Mouse (Mus musculus): ENCODE results near the gene Prrx2. TPM values are rescaled to one million over a fixed set of nuclear protein-coding genes. Genes with fewer than 3 reads are reported as not detected.

Gene Prrx2
- polyA plus RNA-seq, 1 experiment from 2014 or later, result 24.4 TPM

- Histone ChIP-seq H3K9ac (ENCODE audit: low read length) (no peak overlapping the region), H3K27ac (ENCODE audit: low read depth, low read length) (no peak overlapping the region), H3K36me3 (ENCODE audit: control insufficient read depth, insufficient read depth, low read length) (no peaks in the 10 kb centered on the region), H3K9me3 (ENCODE audit: control insufficient read depth, low read length) (no peaks in the 10 kb centered on the region), H3K4me2 (no peak overlapping the region), H3K4me1 (ENCODE audit: control insufficient read depth, insufficient read depth, low read length) (no peaks in the 10 kb centered on the region), H3K27me3 (ENCODE audit: control insufficient read depth, insufficient read depth, low read length) (no peaks in the 10 kb centered on the region), H3K4me3 (ENCODE audit: low read depth, low read length) (no peak overlapping the region)
- WGBS, result 11% methylated on average over 3 of the region's 3 CpGs
- DNase-seq (ENCODE audit: low spot score, missing footprints), result peak; percentile 92
- peak; percentile 67; the same call in 1 of the 2 replicates for ATAC-seq (ENCODE audit: low FRiP score)
These were observed 56.2 kb downstream of the Prrx2 start for GRCm38 (mm10) chr2:30891002-30891401.

GRCm38 (mm10) chr2:30893399-30893798 lies 58.6 kb downstream of the Prrx2 start:
- ATAC-seq (ENCODE audit: low FRiP score), result no peak
- no peak overlapping the region for H3K27ac ChIP-seq (ENCODE audit: low read depth, low read length)

GRCm38 (mm10) chr2:30893946-30894345 lies 59.2 kb downstream of the Prrx2 start:
- Histone ChIP-seq H3K4me1 (ENCODE audit: control insufficient read depth, insufficient read depth, low read length) (no peaks in the 10 kb centered on the region), H3K9ac (ENCODE audit: low read length) (no peak overlapping the region), H3K9me3 (ENCODE audit: control insufficient read depth, low read length) (no peaks in the 10 kb centered on the region), H3K27ac (ENCODE audit: low read depth, low read length) (no peak overlapping the region), H3K27me3 (ENCODE audit: control insufficient read depth, insufficient read depth, low read length) (no peaks in the 10 kb centered on the region), H3K4me3 (ENCODE audit: low read depth, low read length) (no peak overlapping the region), H3K36me3 (ENCODE audit: control insufficient read depth, insufficient read depth, low read length) (no peaks in the 10 kb centered on the region), H3K4me2 (no peak overlapping the region)
- ATAC-seq (ENCODE audit: low FRiP score) (no peak), DNase-seq (ENCODE audit: low spot score, missing footprints) (no peak)
- WGBS, result 84% methylated on average over 7 of the region's 7 CpGs

More at GRCm38 (mm10) chr2:30893399-30893798, 58.6 kb downstream of the Prrx2 start:
- Histone ChIP-seq H3K4me1 (ENCODE audit: control insufficient read depth, insufficient read depth, low read length) (no peaks in the 10 kb centered on the region), H3K9me3 (ENCODE audit: control insufficient read depth, low read length) (no peaks in the 10 kb centered on the region), H3K9ac (ENCODE audit: low read length) (no peak overlapping the region), H3K4me3 (ENCODE audit: low read depth, low read length) (no peak overlapping the region), H3K36me3 (ENCODE audit: control insufficient read depth, insufficient read depth, low read length) (no peaks in the 10 kb centered on the region), H3K4me2 (no peak overlapping the region), H3K27me3 (ENCODE audit: control insufficient read depth, insufficient read depth, low read length) (no peaks in the 10 kb centered on the region)
- 45% methylated on average over 6 of the region's 6 CpGs for WGBS
- DNase-seq (ENCODE audit: low spot score, missing footprints), result no peak

- Histone ChIP-seq H3K9ac (ENCODE audit: low read length) (no peak overlapping the region), H3K4me3 (ENCODE audit: low read depth, low read length) (no peak overlapping the region), H3K27ac (ENCODE audit: low read depth, low read length) (no peak overlapping the region), H3K4me2 (no peak overlapping the region), H3K4me1 (ENCODE audit: control insufficient read depth, insufficient read depth, low read length) (peaks cover 2% of the 10 kb centered on the region), H3K27me3 (ENCODE audit: control insufficient read depth, insufficient read depth, low read length) (peaks cover 2% of the 10 kb centered on the region; the same call in 1 of the 2 replicates), H3K36me3 (ENCODE audit: control insufficient read depth, insufficient read depth, low read length) (no peaks in the 10 kb centered on the region), H3K9me3 (ENCODE audit: control insufficient read depth, low read length) (no peaks in the 10 kb centered on the region)
- DNase-seq (ENCODE audit: low spot score, missing footprints), result no peak
- no peak for ATAC-seq (ENCODE audit: low FRiP score)
- 56% methylated on average over 6 of the region's 6 CpGs for WGBS
These were observed 62.5 kb downstream of the Prrx2 start for GRCm38 (mm10) chr2:30897291-30897690.

- Histone ChIP-seq H3K4me2 (no peak overlapping the region), H3K9me3 (ENCODE audit: control insufficient read depth, low read length) (no peaks in the 10 kb centered on the region), H3K4me1 (ENCODE audit: control insufficient read depth, insufficient read depth, low read length) (peaks cover 14% of the 10 kb centered on the region), H3K9ac (ENCODE audit: low read length) (no peak overlapping the region), H3K27ac (ENCODE audit: low read depth, low read length) (no peak overlapping the region), H3K36me3 (ENCODE audit: control insufficient read depth, insufficient read depth, low read length) (no peaks in the 10 kb centered on the region), H3K4me3 (ENCODE audit: low read depth, low read length) (no peak overlapping the region), H3K27me3 (ENCODE audit: control insufficient read depth, insufficient read depth, low read length) (peaks cover 5% of the 10 kb centered on the region; the same call in 1 of the 2 replicates)
- no peak for ATAC-seq (ENCODE audit: low FRiP score)
- 90% methylated on average over 14 of the region's 14 CpGs for WGBS
- peak; percentile 70 for DNase-seq (ENCODE audit: low spot score, missing footprints)
These were observed 64.8 kb downstream of the Prrx2 start for GRCm38 (mm10) chr2:30899397-30900069.

- H3K4me3 ChIP-seq (ENCODE audit: low read depth, low read length), result no peak overlapping the region
- H3K9ac ChIP-seq (ENCODE audit: low read length), result no peak overlapping the region
- peaks cover 5% of the 10 kb centered on the region; the same call in 1 of the 2 replicates for H3K27me3 ChIP-seq (ENCODE audit: control insufficient read depth, insufficient read depth, low read length)
- no peak for ATAC-seq (ENCODE audit: low FRiP score)
- no peaks in the 10 kb centered on the region for H3K9me3 ChIP-seq (ENCODE audit: control insufficient read depth, low read length)
- no peak overlapping the region for H3K4me2 ChIP-seq
- 62% methylated on average over 6 of the region's 6 CpGs for WGBS
- H3K4me1 ChIP-seq (ENCODE audit: control insufficient read depth, insufficient read depth, low read length), result peaks cover 14% of the 10 kb centered on the region
- no peaks in the 10 kb centered on the region for H3K36me3 ChIP-seq (ENCODE audit: control insufficient read depth, insufficient read depth, low read length)
- DNase-seq (ENCODE audit: low spot score, missing footprints), result peak; percentile 82
- H3K27ac ChIP-seq (ENCODE audit: low read depth, low read length), result no peak overlapping the region
These were observed 66.9 kb downstream of the Prrx2 start for GRCm38 (mm10) chr2:30901646-30902160.

GRCm38 (mm10) chr2:30902256-30902655 lies 67.5 kb downstream of the Prrx2 start:
- Histone ChIP-seq H3K27me3 (ENCODE audit: control insufficient read depth, insufficient read depth, low read length) (peaks cover 5% of the 10 kb centered on the region; the same call in 1 of the 2 replicates), H3K27ac (ENCODE audit: low read depth, low read length) (no peak overlapping the region), H3K4me1 (ENCODE audit: control insufficient read depth, insufficient read depth, low read length) (peaks cover 14% of the 10 kb centered on the region), H3K36me3 (ENCODE audit: control insufficient read depth, insufficient read depth, low read length) (no peaks in the 10 kb centered on the region), H3K9ac (ENCODE audit: low read length) (peak overlapping the region; percentile 61; the same call in 1 of the 2 replicates), H3K4me2 (peak overlapping the region; percentile 67), H3K4me3 (ENCODE audit: low read depth, low read length) (peak overlapping the region; percentile 39), H3K9me3 (ENCODE audit: control insufficient read depth, low read length) (no peaks in the 10 kb centered on the region)
- 36% methylated on average over 8 of the region's 8 CpGs for whole genome bisulfite sequencing
- ATAC-seq (ENCODE audit: low FRiP score) (no peak), DNase-seq (ENCODE audit: low spot score, missing footprints) (peak; percentile 66)

- H3K4me2 ChIP-seq, result peak overlapping the region; percentile 67
- peak; percentile 62; the same call in 1 of the 2 replicates for ATAC-seq (ENCODE audit: low FRiP score)
- 9% methylated on average over 35 of the region's 37 CpGs for WGBS
These were observed 68.3 kb downstream of the Prrx2 start for GRCm38 (mm10) chr2:30902726-30903722.

More at GRCm38 (mm10) chr2:30902726-30903722, 68.3 kb downstream of the Prrx2 start:
- peaks cover 14% of the 10 kb centered on the region for H3K4me1 ChIP-seq (ENCODE audit: control insufficient read depth, insufficient read depth, low read length)
- peak overlapping the region; percentile 39 for H3K4me3 ChIP-seq (ENCODE audit: low read depth, low read length)
- H3K9ac ChIP-seq (ENCODE audit: low read length), result peak overlapping the region; percentile 61
- H3K36me3 ChIP-seq (ENCODE audit: control insufficient read depth, insufficient read depth, low read length), result no peaks in the 10 kb centered on the region
- no peak overlapping the region for H3K27ac ChIP-seq (ENCODE audit: low read depth, low read length)
- peaks cover 5% of the 10 kb centered on the region; the same call in 1 of the 2 replicates for H3K27me3 ChIP-seq (ENCODE audit: control insufficient read depth, insufficient read depth, low read length)
- no peaks in the 10 kb centered on the region for H3K9me3 ChIP-seq (ENCODE audit: control insufficient read depth, low read length)
- DNase-seq (ENCODE audit: low spot score, missing footprints), result peak; percentile 89
